Mouse (Mus musculus) c-Kit-positive CD71-positive TER-119-positive erythroid progenitor cells, embryonic 14.5 days (primary cell): Measurements from ENCODE around the gene Bcar1.

ENCODE experiments used
- DNase-seq: peaks from one replicate; pipeline ENCODE4 v3.0.0-alpha.2; 2013; ENCODE audit warnings: low spot score

The Bcar1 gene

GRCm38 (mm10) chr8:111714295-111714694, 29.3 kb downstream of the Bcar1 start:
- no peak for DNase-seq

DNA sequence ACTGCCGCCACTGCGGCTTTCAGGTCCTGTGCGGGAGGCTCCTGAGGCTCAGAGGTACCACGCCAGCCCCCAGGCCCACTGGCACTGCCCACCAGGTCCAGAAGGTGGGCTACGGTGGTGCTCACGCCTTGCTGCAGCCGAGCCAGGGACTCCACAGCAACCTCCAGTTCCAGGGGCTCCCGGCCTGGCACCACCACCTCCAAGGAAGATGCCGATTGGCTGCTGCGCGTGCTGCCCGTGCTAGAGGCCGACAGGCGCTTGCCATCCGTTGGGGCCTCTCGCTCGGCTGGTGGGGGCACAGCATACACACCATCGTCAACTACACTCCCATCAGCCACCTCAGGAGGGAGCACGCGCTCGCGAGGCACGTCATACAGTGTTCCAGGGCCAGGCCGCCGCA, 29.8 kb downstream of the Bcar1 start:
- no peak for DNase-seq

DNA sequence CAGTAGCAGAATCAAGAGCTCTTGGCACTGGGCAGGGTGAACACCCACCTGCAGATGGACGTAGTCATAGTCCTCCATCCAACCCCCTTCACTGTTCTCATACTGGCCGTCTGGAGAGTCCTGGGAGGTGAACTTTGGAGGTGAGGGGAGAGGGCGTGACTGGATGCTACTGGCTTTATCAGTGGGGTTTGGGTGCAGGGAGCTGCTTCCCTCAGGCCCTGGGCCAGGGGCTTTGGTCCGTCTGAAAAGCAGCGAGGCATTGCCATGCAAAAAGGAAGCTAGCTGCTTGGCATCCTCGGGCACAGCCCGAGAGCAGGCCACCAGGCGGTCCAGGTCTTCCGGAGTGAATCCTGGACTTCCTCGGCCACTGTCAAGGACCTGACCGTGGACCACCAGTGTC, 30.3 kb downstream of the Bcar1 start:
- no peak for DNase-seq

DNA sequence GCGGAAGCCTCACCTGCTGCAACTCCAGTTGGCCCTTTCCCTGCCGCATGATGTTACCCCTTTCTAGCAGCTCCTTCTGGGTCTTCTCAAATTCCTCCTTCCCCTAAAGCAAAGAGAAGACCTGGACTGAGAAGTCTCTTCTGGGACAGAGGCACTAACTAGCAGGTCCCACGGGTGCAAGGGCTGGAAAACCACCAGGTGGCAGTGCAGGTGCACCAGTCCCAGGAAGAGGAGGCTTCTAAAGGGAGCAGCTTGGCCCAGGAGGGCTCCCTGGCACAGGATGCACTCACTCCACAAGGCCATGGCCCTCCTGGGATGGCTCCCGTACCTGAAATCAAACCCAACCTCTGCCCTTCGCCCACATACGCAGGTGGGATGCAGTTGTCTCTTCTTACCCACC, 31.0 kb downstream of the Bcar1 start:
- peak; percentile 30 for DNase-seq

GRCm38 (mm10) chr8:111712135-111712534, 31.5 kb downstream of the Bcar1 start:
- DNase-seq = no peak

DNA sequence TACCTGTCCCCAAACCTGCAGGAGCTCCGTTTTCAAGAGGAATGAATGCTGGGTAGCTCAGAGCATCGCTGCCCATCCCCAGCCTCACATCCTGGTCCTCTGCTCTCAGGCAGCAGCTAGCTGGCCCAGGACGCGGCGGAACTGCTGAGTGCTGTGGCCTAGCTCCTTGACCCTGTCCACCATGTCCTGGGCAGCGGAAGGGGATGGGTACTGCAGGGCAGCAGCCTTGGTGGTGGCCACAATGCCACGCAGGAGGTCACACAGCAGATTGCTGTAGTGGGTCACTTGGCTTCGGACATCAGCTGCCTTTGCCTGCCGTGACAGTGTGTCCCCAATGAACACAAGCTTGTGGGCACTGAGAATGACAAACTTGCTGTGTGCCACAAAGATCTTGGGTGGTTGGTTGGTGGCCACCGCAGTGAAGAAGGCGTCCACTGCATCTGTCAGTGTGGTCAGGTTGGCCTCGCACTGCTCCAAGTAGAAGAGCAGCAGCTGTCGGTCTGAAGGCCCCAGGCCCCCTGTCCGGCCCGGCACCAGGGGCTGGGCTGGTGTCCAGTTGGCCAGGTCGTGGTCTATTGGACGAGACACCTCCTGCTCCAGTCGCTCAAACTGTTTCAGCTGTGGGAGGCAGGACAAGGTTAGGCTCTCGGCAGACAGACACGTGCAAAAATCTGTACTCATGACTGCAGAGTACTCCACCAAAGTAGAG, 32.7 kb downstream of the Bcar1 start:
- DNase-seq = no peak

- DNase-seq = no peak
Observed at GRCm38 (mm10) chr8:111709223-111709622, 34.4 kb downstream of the Bcar1 start.

- no peak for DNase-seq
Observed at GRCm38 (mm10) chr8:111708265-111708664, 35.3 kb downstream of the Bcar1 start.

- no peak for DNase-seq
Observed at GRCm38 (mm10) chr8:111705699-111706098, 37.9 kb downstream of the Bcar1 start.

DNA sequence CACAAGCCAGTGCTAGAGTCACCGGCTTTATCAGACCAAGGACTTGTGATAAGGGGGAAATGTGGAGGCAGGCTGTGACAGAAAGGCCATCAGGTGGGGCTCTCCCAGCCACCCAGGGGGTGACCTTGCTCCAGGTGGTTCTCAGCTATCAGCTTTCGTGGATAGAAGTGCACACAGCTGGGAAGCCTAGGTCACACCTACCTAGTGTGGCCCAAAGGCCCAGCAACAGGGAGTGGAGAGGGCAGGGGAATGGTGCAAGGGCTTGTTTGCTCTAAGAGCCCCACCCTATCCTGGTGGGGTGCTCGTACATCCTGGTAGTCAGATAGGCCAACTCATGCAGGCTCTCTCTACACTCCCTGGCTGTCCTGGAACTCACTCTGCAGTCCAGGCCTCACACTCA, 38.4 kb downstream of the Bcar1 start:
- no peak for DNase-seq

DNA sequence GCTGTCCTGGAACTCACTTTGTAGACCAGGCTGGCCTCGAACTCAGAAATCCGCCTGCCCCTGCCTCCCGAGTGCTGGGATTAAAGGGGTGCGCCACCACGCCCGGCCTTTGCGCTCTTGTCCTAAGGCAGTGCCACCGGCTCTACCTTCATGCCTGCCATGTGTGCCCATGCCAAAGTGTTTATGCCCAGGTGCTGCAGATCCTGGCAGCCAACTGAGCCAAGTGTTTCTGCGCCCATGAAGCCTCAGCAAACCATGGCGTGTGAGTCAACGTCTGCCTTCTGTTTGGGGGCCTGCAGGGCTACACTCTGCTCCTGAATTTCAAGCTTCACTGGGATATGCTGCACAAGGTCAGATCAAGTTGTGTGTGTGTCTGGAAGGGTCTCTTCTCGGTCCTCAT, 39.0 kb downstream of the Bcar1 start:
- no peak for DNase-seq

DNA sequence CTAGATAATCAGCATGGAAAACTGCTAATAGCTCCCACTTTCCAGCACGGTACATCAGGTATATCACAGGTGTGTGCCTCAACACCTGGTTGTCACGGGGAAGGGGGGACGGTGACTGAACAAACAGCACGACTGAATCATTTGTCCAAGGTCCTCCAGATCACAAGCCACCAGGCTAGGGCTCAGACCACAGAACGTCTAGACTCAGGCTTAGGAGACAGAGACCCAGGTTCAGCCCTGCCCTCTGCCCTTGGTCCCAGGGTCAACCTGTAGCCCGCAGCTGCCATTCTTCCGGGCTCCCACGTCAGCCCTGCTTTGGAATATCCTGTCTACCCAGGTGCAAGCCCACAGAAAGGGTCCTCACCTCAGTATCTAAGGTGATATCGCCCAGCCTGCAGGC, 42.2 kb downstream of the Bcar1 start:
- DNase-seq = no peak

DNA sequence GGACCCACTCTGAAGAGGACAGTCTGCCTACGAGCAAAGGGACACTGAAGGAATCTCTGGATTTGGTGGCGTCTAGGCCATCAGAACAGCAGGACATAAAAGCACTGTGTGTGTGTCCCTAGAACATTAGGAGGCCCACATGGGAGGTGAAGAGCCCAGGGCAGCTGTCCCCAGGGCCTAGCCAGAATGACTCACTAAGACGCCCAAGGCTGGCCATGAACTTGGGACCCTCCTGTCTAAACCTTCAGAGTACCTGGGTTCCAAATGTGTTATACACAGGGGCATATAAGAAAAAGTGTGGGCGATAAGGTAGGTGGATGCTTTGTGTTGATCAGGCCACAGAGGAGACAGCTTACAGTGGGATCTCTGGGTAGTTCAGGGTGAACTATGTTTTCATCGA, 42.9 kb downstream of the Bcar1 start:
- DNase-seq = no peak

GRCm38 (mm10) chr8:111700201-111700600, 43.4 kb downstream of the Bcar1 start:
- no peak for DNase-seq

DNA sequence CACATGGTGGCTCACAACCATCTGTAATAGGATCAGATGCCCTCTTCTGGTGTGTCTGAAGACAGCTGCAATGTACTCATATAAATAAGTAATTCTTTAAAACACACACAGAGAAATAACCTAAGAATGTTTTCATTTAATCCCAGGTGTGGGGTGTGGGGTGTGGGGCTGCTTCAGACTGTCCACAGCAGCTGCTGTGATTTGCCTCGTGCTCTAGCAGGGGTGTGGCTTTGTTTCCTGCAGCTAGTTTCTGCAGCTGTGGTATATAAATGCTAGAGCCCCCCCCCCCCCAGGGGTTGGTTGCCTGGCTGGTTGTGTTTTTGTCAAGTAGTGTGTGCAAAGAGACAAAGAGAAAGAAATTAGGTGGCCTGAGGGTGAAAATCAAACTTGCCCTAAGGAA, 44.6 kb downstream of the Bcar1 start:
- no peak for DNase-seq

- DNase-seq = no peak
Observed at GRCm38 (mm10) chr8:111697655-111698054, 46.0 kb downstream of the Bcar1 start.

GRCm38 (mm10) chr8:111695441-111695840, 48.2 kb downstream of the Bcar1 start:
- DNase-seq = no peak

- DNase-seq = no peak
Observed at GRCm38 (mm10) chr8:111693261-111693741, 50.3 kb downstream of the Bcar1 start.

- no peak for DNase-seq
Observed at GRCm38 (mm10) chr8:111690960-111691445, 52.6 kb downstream of the Bcar1 start, which contains the start of gene Ctrb1. TSS of gene Ctrb1 (minus strand) at chr8:111691010.

DNA sequence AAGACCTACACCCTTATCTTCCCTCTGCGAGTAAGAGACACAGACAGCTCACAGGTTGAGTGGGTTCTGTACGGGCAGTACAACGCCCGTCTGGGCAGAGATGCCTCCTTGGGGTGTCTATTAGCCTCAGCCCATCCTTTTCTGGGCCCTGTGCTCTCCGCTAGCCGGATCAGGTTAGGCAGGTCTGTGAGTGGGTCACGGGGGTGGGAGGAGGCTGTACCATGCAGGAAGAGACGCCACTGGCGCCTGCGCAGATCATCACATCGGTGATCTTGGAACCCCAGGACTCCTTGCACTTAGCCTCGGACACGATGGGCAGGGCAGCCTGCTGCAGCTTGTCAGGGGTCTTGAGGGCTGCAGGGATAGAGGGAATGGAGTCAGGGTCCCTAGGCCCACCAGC, 56.7 kb downstream of the Bcar1 start:
- DNase-seq = no peak

DNA sequence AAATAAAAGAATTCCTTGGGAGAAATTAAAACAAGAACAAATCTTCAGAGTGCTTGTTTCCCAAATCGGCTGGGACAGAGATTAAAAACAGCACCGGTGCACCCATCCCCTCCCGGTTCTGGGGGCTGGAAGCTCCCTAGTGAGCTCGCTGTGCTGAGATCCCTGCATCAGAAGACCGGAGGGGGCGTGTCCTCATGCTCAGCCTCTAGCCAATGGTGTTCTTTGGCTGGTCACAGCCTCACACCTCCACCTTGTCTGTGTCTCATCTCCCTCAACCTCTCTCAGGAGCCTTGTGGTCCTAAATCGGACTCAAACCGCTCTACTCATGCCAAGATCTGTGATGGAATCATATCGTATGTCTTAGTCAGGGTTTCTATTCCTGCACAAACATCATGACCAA, 61.1 kb downstream of the Bcar1 start:
- DNase-seq = no peak

DNA sequence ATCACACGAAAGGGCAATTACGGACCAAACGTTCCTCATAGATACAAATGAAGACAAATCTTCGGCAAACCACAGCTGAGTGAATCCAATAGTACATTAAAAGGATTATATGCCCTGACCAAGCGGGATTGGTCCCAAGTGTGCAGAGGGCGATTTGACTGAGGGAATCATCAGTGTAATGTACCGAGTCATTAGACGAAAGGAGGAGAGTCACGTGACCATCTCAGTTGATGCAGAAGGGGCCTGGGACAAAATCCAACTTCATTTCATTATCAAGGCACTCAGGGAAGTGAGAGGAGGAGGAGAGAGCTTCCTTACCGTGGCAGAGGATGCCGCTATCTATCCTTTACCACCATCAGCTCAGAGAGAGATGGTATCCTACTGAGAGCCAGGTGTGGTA, 62.5 kb downstream of the Bcar1 start:
- DNase-seq = no peak

DNA sequence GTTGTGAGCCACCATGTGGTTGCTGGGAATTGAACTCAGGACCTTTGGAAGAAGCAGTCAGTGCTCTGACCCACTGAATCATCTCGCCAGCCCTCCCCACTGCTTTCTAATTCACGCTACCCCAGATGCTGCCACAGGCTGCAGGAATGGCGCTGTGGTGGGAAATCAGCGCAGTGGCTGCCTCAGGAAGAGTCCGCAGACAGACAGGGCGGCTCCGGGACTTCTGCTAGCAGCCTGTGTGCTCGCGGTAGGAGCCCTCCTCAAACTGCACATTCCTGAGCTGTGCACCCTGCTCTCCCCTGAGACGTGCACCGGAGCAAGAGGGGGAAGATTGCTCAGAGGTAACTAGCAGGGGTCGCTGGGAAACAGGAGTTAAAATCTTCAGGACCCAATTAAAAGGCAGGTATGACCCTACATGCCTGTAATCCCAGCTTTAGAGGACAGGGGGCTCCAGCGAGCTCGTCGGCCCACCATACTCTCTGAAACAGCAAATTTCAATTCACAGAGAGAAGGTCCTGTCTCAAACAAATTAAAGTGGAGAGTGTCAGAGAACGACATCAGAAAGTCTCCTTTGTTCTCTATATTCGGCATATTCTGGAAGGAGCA, 63.1 kb downstream of the Bcar1 start:
- DNase-seq = no peak

DNA sequence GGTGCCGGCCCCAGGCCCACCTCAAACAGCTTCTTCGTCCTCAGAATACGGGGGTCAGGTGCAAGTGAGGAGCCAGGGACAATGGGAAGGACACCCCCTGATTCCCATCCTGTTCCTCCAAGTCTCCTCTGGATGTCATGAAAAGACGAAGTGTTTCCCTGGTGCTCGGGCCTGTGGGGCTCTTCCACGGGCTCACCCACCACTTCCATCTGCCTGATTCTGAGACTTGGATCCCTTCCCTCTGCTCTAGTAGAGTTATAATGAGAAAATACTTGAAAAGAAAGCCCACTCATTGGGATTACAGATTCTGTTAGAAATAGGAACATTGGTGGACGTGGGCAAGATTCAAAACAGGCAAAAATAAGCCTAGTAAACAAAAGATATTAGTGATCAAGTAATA, 64.8 kb downstream of the Bcar1 start:
- no peak for DNase-seq
